Mouse (Mus musculus): ENCODE measurements around the gene Faap100. TPM values are rescaled to one million over a fixed set of nuclear protein-coding genes. Genes with fewer than 3 reads are reported as not detected.

Faap100 gene
- polyA plus RNA-seq (2017; shearing (Covaris generic)) = 32.1 TPM

GRCm38 (mm10) chr11:120378611-120379540 lies at the start of gene Faap100:
Gene Faap100 (minus strand): TSS chr11:120378764.

GRCm38 (mm10) chr11:120361295-120361694 lies 17.3 kb downstream of the Faap100 start, which contains the start of gene Fscn2:
Gene Fscn2 (plus strand): TSS chr11:120361534.

GRCm38 (mm10) chr11:120347791-120348683 lies 30.5 kb downstream of the Faap100 start, which contains the start of gene Actg1:
Gene Actg1 (minus strand): TSS chr11:120348542.

Other genes starting within 250 kb of the Faap100 start
- 160 TPM for gene Slc38a10, start 227.4 kb downstream of the Faap100 start, polyA plus RNA-seq (2017; shearing (Covaris generic))
- gene Bahcc1, start 145.8 kb downstream of the Faap100 start, polyA plus RNA-seq (2017; shearing (Covaris generic)) = not detected
- gene Actg1, start 30.2 kb downstream of the Faap100 start, polyA plus RNA-seq (2017; shearing (Covaris generic)) = 2,711 TPM
- not detected for gene Fscn2, start 17.2 kb downstream of the Faap100 start, polyA plus RNA-seq (2017; shearing (Covaris generic))
- gene Nploc4, start 58.9 kb upstream of the Faap100 start, polyA plus RNA-seq (2017; shearing (Covaris generic)) = 13.7 TPM
- not detected for gene Tspan10, start 63.9 kb upstream of the Faap100 start, polyA plus RNA-seq (2017; shearing (Covaris generic))
- 0.68 TPM for gene Pde6g, start 74.7 kb upstream of the Faap100 start, polyA plus RNA-seq (2017; shearing (Covaris generic))
- gene Oxld1, start 79.3 kb upstream of the Faap100 start, polyA plus RNA-seq (2017; shearing (Covaris generic)) = 11.5 TPM
- gene Ccdc137, start 79.4 kb upstream of the Faap100 start, polyA plus RNA-seq (2017; shearing (Covaris generic)) = 55.1 TPM
- gene Arl16, start 88.8 kb upstream of the Faap100 start, polyA plus RNA-seq (2017; shearing (Covaris generic)) = 47.8 TPM
- gene Mrpl12, start 105.8 kb upstream of the Faap100 start, polyA plus RNA-seq (2017; shearing (Covaris generic)) = 76.5 TPM
- 15.4 TPM for gene Slc25a10, start 113.1 kb upstream of the Faap100 start, polyA plus RNA-seq (2017; shearing (Covaris generic))
- gene Gcgr, start 151.9 kb upstream of the Faap100 start, polyA plus RNA-seq (2017; shearing (Covaris generic)) = not detected
- gene Mcrip1, start 171.0 kb upstream of the Faap100 start, polyA plus RNA-seq (2017; shearing (Covaris generic)) = 124 TPM
- not detected for gene Ppp1r27, start 172.4 kb upstream of the Faap100 start, polyA plus RNA-seq (2017; shearing (Covaris generic))
- gene P4hb, start 194.5 kb upstream of the Faap100 start, polyA plus RNA-seq (2017; shearing (Covaris generic)) = 279 TPM
- gene Arhgdia, start 202.9 kb upstream of the Faap100 start, polyA plus RNA-seq (2017; shearing (Covaris generic)) = 896 TPM
- 6.6 TPM for gene Alyref, start 219.6 kb upstream of the Faap100 start, polyA plus RNA-seq (2017; shearing (Covaris generic))
- 129 TPM for gene Anapc11, start 219.7 kb upstream of the Faap100 start, polyA plus RNA-seq (2017; shearing (Covaris generic))
- 1.3 TPM for gene Npb, start 229.7 kb upstream of the Faap100 start, polyA plus RNA-seq (2017; shearing (Covaris generic))
- gene Pcyt2, start 239.2 kb upstream of the Faap100 start, polyA plus RNA-seq (2017; shearing (Covaris generic)) = 170 TPM
- 233 TPM for gene Sirt7, start 246.5 kb upstream of the Faap100 start, polyA plus RNA-seq (2017; shearing (Covaris generic))